Mouse (Mus musculus) liver, embryonic 16.5 days (tissue): Measurements from ENCODE around the gene 9130409I23Rik. TPM values are rescaled to one million over a fixed set of nuclear protein-coding genes. Genes with fewer than 3 reads are reported as not detected.

Source experiments
- ATAC-seq: fragments of 200-750 bp; cut with Nextera tagmentation; 2 replicates; pipeline ENCODE4 v1.8.0; 2017; ENCODE audit warnings: low read depth, mild to moderate bottlenecking, moderate number of reproducible peaks, moderate library complexity
- H3K27ac ChIP-seq: fragments of 300-500 bp; sonication (generic); 2 replicates; pipeline ENCODE4 v1.5.1; 2014; ENCODE audit warnings: mild to moderate bottlenecking, low read length
- H3K27me3 ChIP-seq: fragments of 300-500 bp; sonication (generic); 2 replicates; pipeline ENCODE4 v1.6.1; 2014; ENCODE audit warnings: low read depth, low read length, mixed read lengths; ENCODE audit not compliant: control insufficient read depth, insufficient read depth
- H3K36me3 ChIP-seq: fragments of 300-500 bp; sonication (generic); 2 replicates; pipeline ENCODE4 v1.6.1; 2014; ENCODE audit warnings: mild to moderate bottlenecking; ENCODE audit not compliant: control insufficient read depth, insufficient read depth
- H3K4me1 ChIP-seq: fragments of 300-500 bp; sonication (generic); 2 replicates; pipeline ENCODE4 v1.6.1; 2014; ENCODE audit warnings: low read depth, low read length, mixed read lengths; ENCODE audit not compliant: control insufficient read depth
- H3K4me2 ChIP-seq: fragments of 300-500 bp; sonication (generic); 2 replicates; pipeline ENCODE4 v1.6.1; 2014; ENCODE audit warnings: low read depth, low read length, mixed read lengths
- H3K4me3 ChIP-seq: fragments of 300-500 bp; sonication (generic); 2 replicates; pipeline ENCODE4 v1.5.1; 2014; ENCODE audit warnings: low read depth, mild to moderate bottlenecking, low read length
- H3K9ac ChIP-seq: fragments of 300-500 bp; sonication (generic); 2 replicates; pipeline ENCODE4 v1.6.1; 2014; ENCODE audit warnings: low read depth, low read length
- H3K9me3 ChIP-seq: fragments of 300-500 bp; sonication (generic); replicated peaks from 2 replicates; pipeline ENCODE4 v1.6.1; 2016; ENCODE audit warnings: low read length; ENCODE audit not compliant: control insufficient read depth
- WGBS: fragments of 180-500 bp; shearing (Covaris S2); extraction: QIAGEN DNeasy Blood & Tissue Kit; methylation state at CpG from one replicate; pipeline ENCODE4 v1.1.7; 2014; ENCODE audit not compliant: insufficient replicate concordance; 5-methylcytosine and 5-hydroxymethylcytosine counted together
- polyA plus RNA-seq: library from polyadenylated mRNA; unstranded; fragments of >200 nt; fragmentation: Nextera tagmentation; extraction: Ambion mirVana; gene quantifications from 2 replicates; pipeline ENCODE4 v1.2.1, GENCODE M21; 2015

9130409I23Rik gene
- polyA plus RNA-seq = 0.15 TPM in 2 replicates

- no peaks in the 10 kb centered on the region for H3K9me3 ChIP-seq
- 63% methylated on average over 6 of the region's 6 CpGs for WGBS
- ATAC-seq = no peak
- no peaks in the 10 kb centered on the region for H3K4me1 ChIP-seq
- no peak within 1 kb of the TSS for H3K27ac ChIP-seq
- H3K4me3 ChIP-seq = no peak within 1 kb of the TSS
- H3K9ac ChIP-seq = no peak within 1 kb of the TSS
- no peak within 1 kb of the TSS for H3K4me2 ChIP-seq
- H3K36me3 ChIP-seq = no peaks in the 10 kb centered on the region
- no peaks in the 10 kb centered on the region for H3K27me3 ChIP-seq
These were observed at the start of gene 9130409I23Rik for GRCm38 (mm10) chr1:181050937-181051336. TSS of gene 9130409I23Rik (plus strand) at chr1:181051237.

DNA sequence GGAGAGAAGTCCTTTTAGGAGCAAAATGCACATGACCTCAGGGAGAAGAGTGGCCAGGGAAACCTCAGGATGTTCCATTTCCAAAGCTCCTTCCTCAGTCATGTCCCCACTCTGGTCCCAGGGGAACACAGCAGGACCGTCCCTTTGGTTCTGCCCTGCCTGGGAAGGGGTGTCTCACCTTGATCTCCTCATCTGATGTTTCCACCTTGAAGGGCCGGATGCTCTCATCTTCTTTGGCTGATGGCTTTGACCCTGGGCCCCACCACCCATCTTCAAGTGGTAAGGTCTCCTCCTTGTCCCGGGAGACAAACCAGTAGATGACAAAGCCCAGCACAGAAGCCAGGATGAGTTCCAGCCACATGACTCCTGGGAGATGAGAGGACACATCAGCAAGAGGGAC, 49.4 kb upstream of the 9130409I23Rik start:
- Histone ChIP-seq H3K4me1 (peaks cover 5% of the 10 kb centered on the region), H3K36me3 (no peaks in the 10 kb centered on the region), H3K4me2 (no peak overlapping the region), H3K27me3 (no peaks in the 10 kb centered on the region), H3K4me3 (no peak overlapping the region), H3K27ac (no peak overlapping the region), H3K9me3 (no peaks in the 10 kb centered on the region), H3K9ac (no peak overlapping the region)
- no peak for ATAC-seq
- WGBS = 47% methylated on average over 3 of the region's 3 CpGs

GRCm38 (mm10) chr1:181003790-181004189, 47.2 kb upstream of the 9130409I23Rik start:
- WGBS = 50% methylated on average over 2 of the region's 2 CpGs

DNA sequence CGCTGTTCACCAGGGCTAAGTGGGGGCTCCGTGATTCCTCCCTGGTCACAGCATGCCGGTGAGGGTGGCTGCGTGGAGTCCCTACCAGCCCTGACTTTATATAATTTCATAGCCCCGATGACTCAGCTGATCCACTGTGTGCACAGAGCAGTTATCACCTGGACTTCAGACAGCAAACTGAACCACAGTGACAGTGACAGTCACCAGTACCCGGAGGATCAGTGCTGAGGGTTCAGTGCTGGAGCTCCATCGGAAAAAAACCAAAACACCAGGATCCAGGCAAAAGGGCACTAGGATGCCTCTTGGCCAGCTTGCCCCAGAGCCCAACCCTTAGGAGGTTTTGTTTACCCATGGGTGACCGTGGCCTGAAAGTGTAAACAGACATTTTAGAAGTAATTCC, 45.7 kb upstream of the 9130409I23Rik start:
- H3K9ac ChIP-seq = no peak overlapping the region
- ATAC-seq = peak; percentile 58

More at GRCm38 (mm10) chr1:181003790-181004189, 47.2 kb upstream of the 9130409I23Rik start:
- Histone ChIP-seq H3K36me3 (no peaks in the 10 kb centered on the region), H3K4me2 (no peak overlapping the region), H3K4me1 (peaks cover 5% of the 10 kb centered on the region), H3K9ac (no peak overlapping the region), H3K27ac (no peak overlapping the region), H3K4me3 (no peak overlapping the region), H3K27me3 (no peaks in the 10 kb centered on the region), H3K9me3 (no peaks in the 10 kb centered on the region)
- no peak for ATAC-seq

DNA sequence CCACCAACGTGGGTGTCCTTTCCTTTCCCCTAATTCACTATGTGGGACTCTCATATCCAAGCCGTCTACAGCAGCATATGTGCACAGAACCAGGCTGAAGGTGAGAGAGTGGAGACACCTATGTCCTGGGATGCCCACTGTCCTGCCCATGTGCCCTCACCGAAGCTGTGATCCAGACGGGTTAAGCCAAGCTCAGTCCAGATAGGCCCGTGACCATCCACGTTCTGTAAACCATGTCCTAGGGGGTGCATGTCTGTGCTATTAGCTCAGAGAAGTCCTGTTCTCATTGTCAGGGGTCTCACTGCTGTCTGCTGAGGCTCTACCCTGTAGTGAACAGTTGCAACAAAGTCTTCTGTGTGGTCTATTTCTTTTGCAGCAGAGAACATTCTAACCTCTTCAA, 43.2 kb upstream of the 9130409I23Rik start:
- 71% methylated on average over 6 of the region's 6 CpGs for WGBS
- Histone ChIP-seq H3K4me3 (no peak overlapping the region), H3K27ac (no peak overlapping the region), H3K9me3 (no peaks in the 10 kb centered on the region), H3K9ac (no peak overlapping the region), H3K4me1 (no peaks in the 10 kb centered on the region; the same call in none of the 2 replicates), H3K4me2 (no peak overlapping the region), H3K27me3 (no peaks in the 10 kb centered on the region), H3K36me3 (no peaks in the 10 kb centered on the region)
- no peak for ATAC-seq

More for the DNA sequence above, 45.7 kb upstream of the 9130409I23Rik start:
- H3K27ac ChIP-seq = no peak overlapping the region
- H3K36me3 ChIP-seq = no peaks in the 10 kb centered on the region
- H3K4me3 ChIP-seq = no peak overlapping the region
- H3K4me2 ChIP-seq = no peak overlapping the region
- H3K27me3 ChIP-seq = no peaks in the 10 kb centered on the region
- H3K9me3 ChIP-seq = no peaks in the 10 kb centered on the region
- peaks cover 3% of the 10 kb centered on the region for H3K4me1 ChIP-seq
- 50% methylated on average over 8 of the region's 8 CpGs for WGBS

DNA sequence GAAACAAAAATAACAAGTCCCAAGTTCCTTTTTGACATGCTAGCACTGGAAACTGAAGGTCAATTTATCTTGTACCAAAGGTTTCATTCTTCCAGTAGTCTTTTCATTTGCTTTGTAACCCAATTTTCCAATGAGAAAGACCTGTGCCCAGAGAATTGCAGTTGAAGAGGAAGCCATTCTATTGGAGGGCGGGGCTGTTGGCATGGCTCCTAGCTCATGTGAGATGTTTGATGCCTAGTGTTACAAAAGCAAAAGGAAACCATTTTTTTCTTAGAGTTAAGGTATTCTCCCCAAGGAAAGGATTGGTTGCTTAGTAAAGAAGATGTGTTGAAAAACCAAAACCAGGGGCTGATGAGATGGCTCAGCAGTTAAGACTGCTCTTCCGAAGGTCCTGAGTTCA, 42.8 kb upstream of the 9130409I23Rik start:
- WGBS = 76% methylated on average over 2 of the region's 2 CpGs
- H3K27ac ChIP-seq = no peak overlapping the region
- H3K9me3 ChIP-seq = no peaks in the 10 kb centered on the region

DNA sequence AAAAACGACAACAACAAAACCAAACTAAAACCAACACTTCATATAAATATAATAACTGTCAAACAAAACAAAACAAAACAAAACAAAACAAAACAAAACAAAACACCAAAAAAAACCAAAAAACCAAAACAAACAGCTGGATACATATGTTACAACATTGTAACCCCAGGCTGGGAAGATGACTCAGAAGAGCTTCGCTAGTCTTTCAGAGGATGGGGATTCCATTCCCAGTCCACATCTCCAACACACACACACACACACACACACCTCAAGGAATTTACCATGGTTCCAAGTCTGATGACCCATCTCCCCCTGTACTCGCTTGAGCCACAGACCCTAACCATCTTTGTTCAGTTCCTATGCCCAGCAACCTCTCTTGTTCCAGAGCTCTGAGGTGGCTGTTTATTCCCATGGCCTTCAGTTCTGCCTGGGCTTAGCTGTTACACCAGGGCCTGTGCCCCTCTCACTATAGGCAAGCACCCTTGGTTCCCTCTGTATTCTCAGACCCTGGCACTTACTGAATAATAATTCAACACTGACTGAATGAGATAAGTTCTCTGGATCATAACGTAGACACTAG, 41.9 kb upstream of the 9130409I23Rik start:
- no peak overlapping the region for H3K9ac ChIP-seq
- H3K4me1 ChIP-seq = no peaks in the 10 kb centered on the region; the same call in none of the 2 replicates
- H3K27ac ChIP-seq = no peak overlapping the region
- H3K36me3 ChIP-seq = no peaks in the 10 kb centered on the region
- ATAC-seq = no peak
- no peaks in the 10 kb centered on the region for H3K27me3 ChIP-seq
- no peak overlapping the region for H3K4me2 ChIP-seq
- H3K4me3 ChIP-seq = no peak overlapping the region
- H3K9me3 ChIP-seq = no peaks in the 10 kb centered on the region
- 55% methylated on average over 4 of the region's 4 CpGs for WGBS

More for the DNA sequence above, 42.8 kb upstream of the 9130409I23Rik start:
- no peak overlapping the region for H3K4me2 ChIP-seq
- H3K4me3 ChIP-seq = no peak overlapping the region
- no peaks in the 10 kb centered on the region for H3K27me3 ChIP-seq
- no peaks in the 10 kb centered on the region for H3K36me3 ChIP-seq
- no peak overlapping the region for H3K9ac ChIP-seq
- ATAC-seq = no peak
- no peaks in the 10 kb centered on the region; the same call in none of the 2 replicates for H3K4me1 ChIP-seq

- H3K27ac ChIP-seq = no peak overlapping the region
- no peaks in the 10 kb centered on the region; the same call in none of the 2 replicates for H3K4me1 ChIP-seq
- H3K4me2 ChIP-seq = no peak overlapping the region
- no peaks in the 10 kb centered on the region for H3K9me3 ChIP-seq
- no peak overlapping the region for H3K9ac ChIP-seq
- no peaks in the 10 kb centered on the region for H3K36me3 ChIP-seq
- WGBS = 43% methylated on average over 3 of the region's 3 CpGs
- peak; percentile 31 for ATAC-seq
- H3K4me3 ChIP-seq = no peak overlapping the region
- no peaks in the 10 kb centered on the region for H3K27me3 ChIP-seq
These were observed 41.3 kb upstream of the 9130409I23Rik start for GRCm38 (mm10) chr1:181009754-181010153.

DNA sequence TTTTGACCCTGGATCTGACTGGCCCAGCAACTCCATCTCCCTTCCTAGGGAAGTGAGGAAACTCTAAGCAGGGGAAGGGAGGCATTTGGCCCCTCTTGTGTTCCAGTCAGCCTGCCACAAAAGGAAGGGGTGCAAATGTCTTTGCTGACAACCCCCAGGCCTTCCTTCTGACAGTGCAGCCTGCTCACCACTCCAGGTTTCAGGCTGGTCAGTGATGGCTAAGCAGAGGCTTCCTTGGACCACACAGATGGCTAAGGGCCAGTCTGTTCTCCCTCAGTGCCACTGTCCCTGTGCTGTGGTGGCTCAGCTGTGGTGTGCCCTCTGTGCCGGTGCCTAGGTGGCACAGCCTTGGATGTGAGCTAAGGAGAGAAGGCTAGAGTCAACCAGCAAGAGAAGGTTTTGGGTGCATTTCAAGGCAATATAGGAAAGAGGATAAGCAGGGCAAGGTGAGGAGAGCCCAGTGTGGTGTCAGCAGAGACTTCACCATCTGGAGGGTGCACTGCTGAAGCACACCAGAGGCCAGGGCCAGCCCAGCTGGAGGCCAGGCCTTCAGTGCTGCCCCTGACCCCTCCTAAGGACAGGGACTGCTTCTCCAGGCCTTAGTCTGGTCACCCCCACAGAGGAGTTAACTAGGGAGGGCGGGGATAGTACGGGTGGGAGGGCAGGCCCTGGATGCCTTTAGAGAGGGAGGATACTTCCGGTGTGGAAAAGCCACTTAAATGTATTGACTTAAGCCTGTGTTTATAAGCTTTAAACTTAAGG, 40.7 kb upstream of the 9130409I23Rik start:
- 58% methylated on average over 4 of the region's 4 CpGs for WGBS
- no peak for ATAC-seq
- H3K9ac ChIP-seq = no peak overlapping the region
- no peaks in the 10 kb centered on the region for H3K36me3 ChIP-seq
- H3K4me3 ChIP-seq = no peak overlapping the region
- no peaks in the 10 kb centered on the region for H3K9me3 ChIP-seq
- H3K27ac ChIP-seq = no peak overlapping the region
- H3K27me3 ChIP-seq = no peaks in the 10 kb centered on the region; the same call in 1 of the 2 replicates
- no peak overlapping the region for H3K4me2 ChIP-seq
- no peaks in the 10 kb centered on the region; the same call in 1 of the 2 replicates for H3K4me1 ChIP-seq
